Mouse (Mus musculus): Measurements from ENCODE around the gene Rbm8a.

DNA sequence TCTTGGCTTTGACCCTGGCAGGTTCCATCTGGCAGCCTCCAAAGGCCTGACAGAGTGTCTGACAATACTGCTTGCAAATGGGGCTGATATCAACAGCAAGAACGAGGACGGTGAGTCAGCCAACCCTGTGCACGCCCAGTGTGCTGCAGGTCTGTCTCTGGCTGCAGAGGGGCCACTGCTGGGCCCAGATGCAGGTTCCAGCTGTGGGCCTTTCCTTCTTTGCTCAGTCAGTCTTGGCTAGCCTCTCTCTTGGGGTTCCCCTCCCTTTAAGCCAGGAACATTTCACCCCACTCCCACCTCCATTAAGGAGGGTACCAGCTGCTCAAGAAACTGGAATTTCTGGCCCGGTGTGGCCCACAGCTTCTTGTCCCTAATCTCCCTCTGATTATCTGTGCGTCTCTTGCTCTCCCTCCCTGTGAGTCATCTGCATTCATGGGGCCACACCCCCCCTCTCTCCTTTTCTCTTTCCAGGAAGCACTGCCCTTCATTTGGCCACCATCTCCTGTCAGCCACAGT is 49.5 kb downstream of the Rbm8a start:
- TF ChIP-seq CTCF (IDR thresholded peaks at IDR 0.05; ENCODE audit: low read depth, low read length) (no peak), EP300 (IDR thresholded peaks at IDR 0.05; ENCODE audit: insufficient read depth, low read depth, low read length) (peak; percentile 95)
